In genomic region chr11:97696669-97697068, GRCm38 (mm10) we compare ENCODE assay signal across 15 mouse cellular contexts. TPM values are rescaled to one million over a fixed set of nuclear protein-coding genes. Genes with fewer than 3 reads are reported as not detected.
DNase-seq lines count a peak whose midpoint lies in the region; ATAC-seq lines count a peak whose summit lies in the region.
"Had no signal": no experiment of that assay in that cellular context is flagged by ENCODE, and none has a peak within 500 bp of the region (broad histone marks: within the 10 kb centered on the region; RNA-seq: fewer than 3 reads in every experiment).

No protein-coding gene starts in this region.

- no peaks in the 10 kb centered on the region for H3K27me3 ChIP-seq in kidney, embryonic 16.5 days (ENCODE audit: insufficient read depth, low read length)
- H3K27me3 ChIP-seq in embryonic facial prominence, embryonic 14.5 days (replicated peaks; ENCODE audit: control insufficient read depth, insufficient read depth, low read length): no peaks in the 10 kb centered on the region
- H3K27me3 ChIP-seq in hindbrain, embryonic 16.5 days (replicated peaks; ENCODE audit: control insufficient read depth, insufficient read depth, low read length): no peaks in the 10 kb centered on the region
- no peaks in the 10 kb centered on the region for H3K27me3 ChIP-seq in neural tube, embryonic 12.5 days (replicated peaks)
- H3K27me3 ChIP-seq in liver, embryonic 12.5 days (replicated peaks): peaks cover 51% of the 10 kb centered on the region

- 61% methylated on average over 8 of the region's 8 CpGs for WGBS in kidney, embryonic 16.5 days
- WGBS in embryonic facial prominence, embryonic 14.5 days: 51% methylated on average over 8 of the region's 8 CpGs
- 63% methylated on average over 8 of the region's 8 CpGs for WGBS in hindbrain, embryonic 16.5 days
- 78% methylated on average over 8 of the region's 8 CpGs for WGBS in neural tube, embryonic 12.5 days
- WGBS in liver, embryonic 12.5 days (ENCODE audit: insufficient replicate concordance): 77% methylated on average over 8 of the region's 8 CpGs

- H3K9ac ChIP-seq in kidney, embryonic 16.5 days (replicated peaks; ENCODE audit: low read length): no peak overlapping the region
- 0 out of 2 replicates have a peak overlapping the region, but pooled peaks have one; percentile 0 for H3K9ac ChIP-seq in embryonic facial prominence, embryonic 14.5 days (ENCODE audit: low read depth, low read length)
- no peak overlapping the region for H3K9ac ChIP-seq in hindbrain, embryonic 16.5 days (ENCODE audit: low read depth, low read length)
- H3K9ac ChIP-seq in neural tube, embryonic 12.5 days: no peak overlapping the region; the same call in 1 of the 2 replicates
- no peak overlapping the region for H3K9ac ChIP-seq in liver, embryonic 12.5 days

- DNase-seq in kidney, postnatal 14 days: no peak
- no peak for DNase-seq in embryonic facial prominence, embryonic 14.5 days (ENCODE audit: low spot score)
- no peak for DNase-seq in gastrocnemius, adult 18-20 months (ENCODE audit: low spot score)
- DNase-seq: cerebellum, postnatal 14 days; gastrocnemius, postnatal 36 days; heart, postnatal 36 days; lung, adult 18-20 months; thymus, adult 2 months had no signal

- H3K27ac ChIP-seq in kidney, embryonic 16.5 days (ENCODE audit: low read length): no peak overlapping the region
- H3K27ac ChIP-seq in embryonic facial prominence, embryonic 14.5 days (replicated peaks; ENCODE audit: low read depth, low read length): no peak overlapping the region
- no peak overlapping the region for H3K27ac ChIP-seq in hindbrain, embryonic 16.5 days (ENCODE audit: low read depth, low read length)
- no peak overlapping the region for H3K27ac ChIP-seq in neural tube, embryonic 12.5 days
- no peak overlapping the region for H3K27ac ChIP-seq in liver, embryonic 12.5 days
- H3K27ac ChIP-seq: left cerebral cortex, adult 2 months had no signal

- no peak for ATAC-seq in kidney, embryonic 16.5 days (ENCODE audit: low FRiP score, low TSS enrichment)
- no peak for ATAC-seq in embryonic facial prominence, embryonic 14.5 days (ENCODE audit: low read depth)
- no peak for ATAC-seq in hindbrain, embryonic 16.5 days
- no peak for ATAC-seq in neural tube, embryonic 12.5 days (ENCODE audit: low FRiP score, low read depth)
- no peak for ATAC-seq in inflammation-experienced regulatory T-cells, adult 6 months
- ATAC-seq in liver, embryonic 12.5 days: no peak

- no peaks in the 10 kb centered on the region for H3K9me3 ChIP-seq in kidney, embryonic 16.5 days (ENCODE audit: low read length)
- no peaks in the 10 kb centered on the region for H3K9me3 ChIP-seq in embryonic facial prominence, embryonic 14.5 days (ENCODE audit: control insufficient read depth, low read length)
- no peaks in the 10 kb centered on the region for H3K9me3 ChIP-seq in hindbrain, embryonic 16.5 days (ENCODE audit: control insufficient read depth, low read length)
- no peaks in the 10 kb centered on the region for H3K9me3 ChIP-seq in neural tube, embryonic 12.5 days
- no peaks in the 10 kb centered on the region for H3K9me3 ChIP-seq in liver, embryonic 12.5 days (replicated peaks)

- peaks cover 60% of the 10 kb centered on the region for H3K4me1 ChIP-seq in kidney, embryonic 16.5 days (ENCODE audit: insufficient read depth, low read length)
- peaks cover 41% of the 10 kb centered on the region for H3K4me1 ChIP-seq in embryonic facial prominence, embryonic 14.5 days (ENCODE audit: control insufficient read depth, insufficient read depth, low read length)
- peaks cover 52% of the 10 kb centered on the region for H3K4me1 ChIP-seq in hindbrain, embryonic 16.5 days (ENCODE audit: control insufficient read depth, insufficient read depth, low read depth, low read length)
- H3K4me1 ChIP-seq in neural tube, embryonic 12.5 days: peaks cover 59% of the 10 kb centered on the region
- peaks cover 67% of the 10 kb centered on the region for H3K4me1 ChIP-seq in liver, embryonic 12.5 days

- H3K36me3 ChIP-seq in kidney, embryonic 16.5 days (ENCODE audit: insufficient read depth, low read length): peaks cover 20% of the 10 kb centered on the region
- H3K36me3 ChIP-seq in embryonic facial prominence, embryonic 14.5 days (ENCODE audit: control insufficient read depth, insufficient read depth, low read length): peaks cover 18% of the 10 kb centered on the region
- peaks cover 4% of the 10 kb centered on the region; the same call in 1 of the 2 replicates for H3K36me3 ChIP-seq in hindbrain, embryonic 16.5 days (ENCODE audit: control insufficient read depth, insufficient read depth, low read length)
- H3K36me3 ChIP-seq in neural tube, embryonic 12.5 days: peaks cover 17% of the 10 kb centered on the region
- peaks cover 6% of the 10 kb centered on the region; the same call in 1 of the 2 replicates for H3K36me3 ChIP-seq in liver, embryonic 12.5 days

- 0 out of 2 replicates have a peak overlapping the region, but pooled peaks have one; percentile 5 for H3K4me3 ChIP-seq in kidney, embryonic 16.5 days (ENCODE audit: low read length)
- H3K4me3 ChIP-seq in embryonic facial prominence, embryonic 14.5 days (ENCODE audit: low read depth, low read length): no peak overlapping the region; the same call in 1 of the 2 replicates
- no peak overlapping the region; the same call in 1 of the 2 replicates for H3K4me3 ChIP-seq in hindbrain, embryonic 16.5 days (ENCODE audit: low read length)
- 0 out of 2 replicates have a peak overlapping the region, but pooled peaks have one; percentile 7 for H3K4me3 ChIP-seq in neural tube, embryonic 12.5 days
- no peak overlapping the region for H3K4me3 ChIP-seq in liver, embryonic 12.5 days
- H3K4me3 ChIP-seq: left cerebral cortex, adult 2 months had no signal

- no peak overlapping the region for H3K4me2 ChIP-seq in kidney, embryonic 16.5 days (replicated peaks; ENCODE audit: low read depth, low read length)
- peak overlapping the region; percentile 84; the same call in 1 of the 2 replicates for H3K4me2 ChIP-seq in embryonic facial prominence, embryonic 14.5 days (ENCODE audit: low read depth, low read length)
- H3K4me2 ChIP-seq in hindbrain, embryonic 16.5 days (ENCODE audit: low read length): peak overlapping the region; percentile 89
- H3K4me2 ChIP-seq in neural tube, embryonic 12.5 days (replicated peaks): peak overlapping the region; percentile 81
- H3K4me2 ChIP-seq in liver, embryonic 12.5 days: no peak overlapping the region

RNA-seq across cellular contexts. Expression of gene Pcgf2, which starts 3.6 kb away (rescaled TPM):
- 12.3 and 16.3 TPM in 2 replicates for polyA plus RNA-seq in kidney, embryonic 16.5 days (2015; fragmentation: Nextera tagmentation; extraction: Ambion mirVana)
- polyA plus RNA-seq in embryonic facial prominence, embryonic 14.5 days (2014; fragmentation: Nextera tagmentation; extraction: Ambion mirVana): 12.7 and 13.2 TPM in 2 replicates
- polyA plus RNA-seq in hindbrain, embryonic 16.5 days (2015; fragmentation: Nextera tagmentation; extraction: Ambion mirVana): 15.4 and 19.2 TPM in 2 replicates
- polyA plus RNA-seq in neural tube, embryonic 12.5 days (2016; fragmentation: Nextera tagmentation; extraction: Ambion mirVana): 19.9 and 21.1 TPM in 2 replicates
- 1 to 10 TPM in 1 of 2 experiments, under 1 TPM in 1; 0.96 to 2.3 TPM for total RNA-seq in gastrocnemius, adult 18-20 months (2021)
- polyA plus RNA-seq in inflammation-experienced regulatory T-cells, adult 6 months (2017; shearing (Covaris generic)): 1 to 10 TPM; 4.6 to 6.9 (median 5.4) TPM
- polyA plus RNA-seq in liver, embryonic 12.5 days (2016; fragmentation: Nextera tagmentation; extraction: Ambion mirVana): 5.0 and 5.1 TPM in 2 replicates
- total RNA-seq: monocyte, adult 5-6 weeks had no signal

RNA-seq across cellular contexts. Expression of gene Psmb3, which starts 6.5 kb away (rescaled TPM):
- 478 and 503 TPM in 2 replicates for polyA plus RNA-seq in kidney, embryonic 16.5 days (2015; fragmentation: Nextera tagmentation; extraction: Ambion mirVana)
- polyA plus RNA-seq in embryonic facial prominence, embryonic 14.5 days (2014; fragmentation: Nextera tagmentation; extraction: Ambion mirVana): 474 and 478 TPM in 2 replicates
- polyA plus RNA-seq in hindbrain, embryonic 16.5 days (2015; fragmentation: Nextera tagmentation; extraction: Ambion mirVana): 422 and 438 TPM in 2 replicates
- 453 and 497 TPM in 2 replicates for polyA plus RNA-seq in neural tube, embryonic 12.5 days (2016; fragmentation: Nextera tagmentation; extraction: Ambion mirVana)
- total RNA-seq in gastrocnemius, adult 18-20 months (2021): 100 to 1,000 TPM; 150 to 167 TPM
- polyA plus RNA-seq in inflammation-experienced regulatory T-cells, adult 6 months (2017; shearing (Covaris generic)): 100 to 1,000 TPM; 461 to 576 (median 475) TPM
- 364 and 370 TPM in 2 replicates for polyA plus RNA-seq in liver, embryonic 12.5 days (2016; fragmentation: Nextera tagmentation; extraction: Ambion mirVana)

RNA-seq across cellular contexts. Expression of gene Cisd3, which starts 11.0 kb away (rescaled TPM):
- 47.3 and 53.1 TPM in 2 replicates for polyA plus RNA-seq in kidney, embryonic 16.5 days (2015; fragmentation: Nextera tagmentation; extraction: Ambion mirVana)
- 24.5 and 29.3 TPM in 2 replicates for polyA plus RNA-seq in embryonic facial prominence, embryonic 14.5 days (2014; fragmentation: Nextera tagmentation; extraction: Ambion mirVana)
- 37.2 and 42.4 TPM in 2 replicates for polyA plus RNA-seq in hindbrain, embryonic 16.5 days (2015; fragmentation: Nextera tagmentation; extraction: Ambion mirVana)
- polyA plus RNA-seq in neural tube, embryonic 12.5 days (2016; fragmentation: Nextera tagmentation; extraction: Ambion mirVana): 17.8 and 25.6 TPM in 2 replicates
- total RNA-seq in gastrocnemius, adult 18-20 months (2021): 100 to 1,000 TPM in 1 of 2 experiments, 10 to 100 TPM in 1; 96.7 to 102 TPM
- polyA plus RNA-seq in inflammation-experienced regulatory T-cells, adult 6 months (2017; shearing (Covaris generic)): 100 to 1,000 TPM in 1 of 3 experiments, 10 to 100 TPM in 2; 69.0 to 129 (median 86.9) TPM
- 12.6 and 14.7 TPM in 2 replicates for polyA plus RNA-seq in liver, embryonic 12.5 days (2016; fragmentation: Nextera tagmentation; extraction: Ambion mirVana)

RNA-seq across cellular contexts. Expression of gene Mllt6, which starts 33.5 kb away (rescaled TPM):
- 4.1 and 5.5 TPM in 2 replicates for polyA plus RNA-seq in kidney, embryonic 16.5 days (2015; fragmentation: Nextera tagmentation; extraction: Ambion mirVana)
- 3.5 and 4.5 TPM in 2 replicates for polyA plus RNA-seq in embryonic facial prominence, embryonic 14.5 days (2014; fragmentation: Nextera tagmentation; extraction: Ambion mirVana)
- polyA plus RNA-seq in hindbrain, embryonic 16.5 days (2015; fragmentation: Nextera tagmentation; extraction: Ambion mirVana): 3.1 and 3.3 TPM in 2 replicates
- 3.0 and 4.0 TPM in 2 replicates for polyA plus RNA-seq in neural tube, embryonic 12.5 days (2016; fragmentation: Nextera tagmentation; extraction: Ambion mirVana)
- total RNA-seq in gastrocnemius, adult 18-20 months (2021): 10 to 100 TPM; 44.1 to 51.0 TPM
- polyA plus RNA-seq in inflammation-experienced regulatory T-cells, adult 6 months (2017; shearing (Covaris generic)): 10 to 100 TPM; 13.4 to 17.0 (median 14.6) TPM
- 0.32 and 0.33 TPM in 2 replicates for polyA plus RNA-seq in liver, embryonic 12.5 days (2016; fragmentation: Nextera tagmentation; extraction: Ambion mirVana)

RNA-seq across cellular contexts. Expression of gene Pip4k2b, which starts 47.8 kb away (rescaled TPM):
- 1.7 and 1.8 TPM in 2 replicates for polyA plus RNA-seq in kidney, embryonic 16.5 days (2015; fragmentation: Nextera tagmentation; extraction: Ambion mirVana)
- 2.2 and 2.6 TPM in 2 replicates for polyA plus RNA-seq in embryonic facial prominence, embryonic 14.5 days (2014; fragmentation: Nextera tagmentation; extraction: Ambion mirVana)
- 3.6 and 4.4 TPM in 2 replicates for polyA plus RNA-seq in hindbrain, embryonic 16.5 days (2015; fragmentation: Nextera tagmentation; extraction: Ambion mirVana)
- 3.2 and 3.7 TPM in 2 replicates for polyA plus RNA-seq in neural tube, embryonic 12.5 days (2016; fragmentation: Nextera tagmentation; extraction: Ambion mirVana)
- 10 to 100 TPM; 64.7 TPM for total RNA-seq in gastrocnemius, adult 18-20 months (2021)
- 1 to 10 TPM; 2.4 to 2.9 (median 2.6) TPM for polyA plus RNA-seq in inflammation-experienced regulatory T-cells, adult 6 months (2017; shearing (Covaris generic))
- 0.92 and 1.1 TPM in 2 replicates for polyA plus RNA-seq in liver, embryonic 12.5 days (2016; fragmentation: Nextera tagmentation; extraction: Ambion mirVana)

Comparison
In these comparisons a context has a peak if more than half of its experiments do, and no peak if none do; other contexts are left out.
1. H3K4me2 ChIP-seq: peak in embryonic facial prominence, embryonic 14.5 days (single experiment), hindbrain, embryonic 16.5 days (single experiment) and neural tube, embryonic 12.5 days (single experiment); none in kidney, embryonic 16.5 days (single experiment) and liver, embryonic 12.5 days (single experiment).
2. H3K4me3 ChIP-seq: peak in kidney, embryonic 16.5 days (single experiment) and neural tube, embryonic 12.5 days (single experiment); none in embryonic facial prominence, embryonic 14.5 days (single experiment), hindbrain, embryonic 16.5 days (single experiment) and liver, embryonic 12.5 days (single experiment).